Mouse (Mus musculus) layer of hippocampus, adult 8-10 months (tissue): Measurements from ENCODE around the gene Ccdc81. TPM values are rescaled to one million over a fixed set of nuclear protein-coding genes. Genes with fewer than 3 reads are reported as not detected.
A peak's percentile ranks its signal among the peaks of the same experiment; 100 is the strongest.

Source experiments
- DNase-seq, 2 experiments: peaks; one replicate each; pipeline ENCODE4 v3.0.0; 2022; ENCODE audit warnings: low spot score in 2 of 2
- total RNA-seq, 4 experiments: library from RNA; stranded (reverse); gene quantifications; 2 replicates each; pipeline ENCODE4 v1.2.4; 2022

The Ccdc81 gene
- total RNA-seq, 4 experiments from 2014 or later = 0.61 to 0.93 (median 0.74) TPM

- no peak for DNase-seq
Measured at GRCm38 (mm10) chr7:89867221-89867620, 36.2 kb downstream of the Ccdc81 start.

DNA sequence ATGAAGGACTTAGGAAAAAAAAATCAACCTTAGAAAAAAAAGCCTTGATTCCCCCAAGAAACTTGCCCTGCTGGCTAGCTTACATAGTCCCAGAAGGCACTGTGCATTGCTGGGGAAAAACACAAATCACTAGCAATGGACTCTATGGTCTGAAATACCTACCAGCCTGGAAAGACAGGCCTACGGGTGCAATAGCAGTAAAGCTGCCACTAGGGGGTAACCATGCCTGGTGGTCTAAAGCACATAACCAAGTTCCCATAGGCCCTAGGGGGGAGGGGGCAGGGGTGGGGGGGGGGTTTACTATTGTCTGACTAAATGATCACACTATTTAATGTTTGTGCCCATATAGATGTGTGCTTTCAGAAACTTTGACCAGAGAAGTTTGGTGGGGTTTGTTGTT lies 38.7 kb downstream of the Ccdc81 start:
- no peak for DNase-seq

DNA sequence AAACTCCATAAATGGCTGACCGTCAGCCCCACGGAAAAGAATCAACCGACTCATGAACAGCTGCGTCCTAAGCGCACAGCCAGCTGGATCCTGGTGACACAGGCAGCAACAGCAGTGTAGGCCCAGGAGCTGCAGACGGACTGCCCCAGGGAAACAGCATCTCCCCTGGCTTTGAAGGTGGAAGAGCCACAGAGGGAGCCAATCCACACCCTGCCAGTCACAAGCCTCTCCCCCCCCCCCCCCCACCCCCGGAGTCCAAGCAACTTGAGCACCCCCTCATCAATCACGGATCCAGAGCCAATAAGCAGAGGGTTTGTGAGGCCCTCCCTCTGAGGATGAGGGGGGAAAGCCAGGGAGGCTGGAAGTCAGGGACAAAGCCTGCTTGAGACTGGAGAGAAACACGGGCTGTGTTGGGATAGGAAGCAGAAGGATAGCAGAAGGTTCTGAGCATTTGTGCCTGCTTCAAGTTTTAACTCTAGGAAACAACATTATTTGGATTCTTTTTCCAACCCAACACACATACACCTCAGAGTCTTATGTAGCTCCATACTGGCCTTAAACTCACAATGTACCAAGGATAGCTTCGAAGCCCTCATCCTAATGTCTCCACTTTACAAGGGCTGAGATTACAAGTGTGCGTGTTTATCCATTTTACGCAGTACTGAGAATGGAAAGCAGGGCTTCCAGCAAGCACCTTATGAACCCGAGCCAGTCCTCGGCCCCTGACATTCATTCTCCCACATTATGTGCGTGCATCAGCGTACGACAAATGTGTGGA lies 46.8 kb downstream of the Ccdc81 start:
- DNase-seq = no peak

- no peak for DNase-seq
Measured at GRCm38 (mm10) chr7:89855196-89855595, 48.2 kb downstream of the Ccdc81 start.

DNA sequence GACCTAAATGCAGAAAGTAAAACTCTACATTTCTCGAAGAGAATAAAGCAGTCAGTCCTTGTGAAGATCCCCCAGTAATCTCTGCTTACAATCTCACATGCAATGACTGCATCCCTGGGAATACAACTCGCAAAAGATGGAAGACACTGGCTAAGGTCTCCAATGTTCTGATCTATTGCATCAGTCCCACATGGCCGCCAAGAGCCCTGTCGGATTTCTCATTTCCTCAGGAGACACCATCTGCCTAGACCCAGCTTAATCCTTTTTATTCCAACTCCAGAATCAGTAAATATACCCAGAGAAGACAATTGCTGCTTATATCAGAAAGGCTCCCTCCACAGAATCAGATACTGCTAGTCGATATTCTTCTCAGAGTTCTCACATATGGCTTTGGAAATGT lies 50.3 kb downstream of the Ccdc81 start:
- no peak for DNase-seq

DNA sequence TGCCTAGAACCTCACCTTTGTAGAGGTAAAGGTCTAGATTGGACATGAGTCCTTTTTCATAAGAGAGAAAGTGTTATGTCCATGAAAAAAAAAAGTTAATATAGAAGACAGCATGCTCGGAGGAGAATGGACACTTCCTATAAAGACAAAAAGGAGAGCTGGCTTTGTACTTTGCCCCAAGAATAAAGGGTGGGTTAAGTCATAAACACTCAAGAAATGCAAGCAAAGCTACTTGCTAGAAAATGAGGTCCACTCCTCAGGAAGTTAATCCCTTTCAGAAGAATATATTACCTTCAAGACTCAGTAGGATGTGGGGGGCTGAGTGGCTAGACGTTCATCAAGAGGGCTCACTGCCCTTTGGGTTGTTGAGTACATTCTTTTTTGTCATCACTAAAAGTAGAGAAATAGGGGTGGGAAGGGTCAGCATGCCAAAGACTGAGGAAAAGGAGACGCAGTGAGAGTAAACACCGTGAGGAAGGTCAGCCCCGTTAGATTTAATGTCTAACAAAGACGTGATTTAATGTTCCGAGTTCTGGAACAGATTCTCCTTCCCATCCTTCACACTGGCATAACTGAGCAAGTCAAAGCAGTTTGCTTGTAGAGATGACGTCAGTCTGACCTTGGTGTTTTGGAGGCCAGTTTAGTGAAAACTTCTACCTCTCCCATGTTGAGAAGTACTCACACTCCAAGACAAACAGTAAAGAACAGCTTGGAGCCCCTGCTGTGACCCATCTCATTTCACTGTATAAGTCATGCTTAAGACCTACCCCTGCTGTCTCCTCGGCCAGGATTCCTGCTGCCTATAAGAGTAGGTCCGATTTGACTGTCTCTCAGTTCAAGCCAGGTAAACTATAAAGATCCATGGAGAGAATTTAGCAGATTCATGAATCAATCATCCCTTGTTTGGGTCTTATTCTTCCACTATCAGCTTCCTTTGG lies 51.0 kb downstream of the Ccdc81 start:
- DNase-seq = no peak

GRCm38 (mm10) chr7:89850510-89850909 lies 52.9 kb downstream of the Ccdc81 start:
- DNase-seq = no peak

DNA sequence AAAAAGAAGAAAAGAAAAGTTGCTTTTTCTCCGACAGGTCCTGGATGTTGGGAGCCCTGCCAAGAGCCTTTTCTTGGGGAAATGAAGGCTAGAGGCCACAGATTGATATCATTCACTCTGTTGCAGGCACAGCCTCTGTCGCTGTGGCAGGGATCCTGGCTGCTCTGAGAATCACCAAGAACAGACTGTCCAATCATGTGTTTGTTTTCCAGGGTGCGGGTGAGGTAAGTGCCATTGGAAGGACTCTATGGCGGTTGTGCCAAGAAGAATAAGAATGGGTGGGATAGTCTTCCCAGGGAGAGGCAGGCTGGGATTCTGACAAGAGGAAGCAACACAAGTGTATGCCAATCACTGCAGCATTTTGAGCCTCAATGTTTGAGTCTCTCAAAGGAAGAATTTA lies 57.8 kb downstream of the Ccdc81 start:
- DNase-seq = no peak

DNA sequence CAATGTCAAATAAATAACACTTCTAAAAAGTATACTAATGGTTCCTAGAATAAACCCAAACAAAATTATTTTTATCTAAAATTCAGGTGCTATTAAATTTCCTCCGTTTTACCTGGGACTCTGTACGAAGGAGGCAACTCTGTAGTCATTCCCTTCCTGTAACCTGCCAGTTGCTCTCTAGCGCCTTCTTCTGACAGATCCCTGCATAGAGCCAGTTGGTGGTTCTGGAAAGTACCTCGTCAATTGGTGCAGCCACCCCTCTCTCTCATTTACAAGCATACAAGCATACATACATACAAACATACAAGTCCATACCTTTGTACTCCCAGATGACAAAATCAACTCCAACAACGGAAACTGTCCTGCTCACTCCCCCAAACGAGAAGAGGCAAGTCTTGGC lies 59.9 kb downstream of the Ccdc81 start:
- no peak for DNase-seq

DNA sequence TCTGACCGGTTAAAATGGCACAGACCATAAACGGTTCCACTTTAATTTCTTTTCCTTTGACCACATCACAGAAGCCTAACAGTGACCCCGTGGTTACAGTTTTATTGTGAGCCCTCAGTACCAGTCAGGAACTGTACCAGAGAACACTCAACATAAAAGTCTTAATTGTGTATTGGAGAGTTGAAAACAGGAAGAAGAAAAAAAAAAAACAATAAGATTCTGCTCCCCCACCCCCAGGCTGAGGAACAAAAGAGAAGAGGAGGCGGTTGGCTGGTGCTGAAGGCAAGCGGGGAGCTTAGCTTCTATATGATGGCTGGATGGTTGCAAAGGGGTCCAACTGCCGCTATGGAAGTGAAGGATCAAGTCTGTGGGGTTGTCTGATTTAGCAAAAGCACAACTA lies 60.3 kb downstream of the Ccdc81 start:
- no peak for DNase-seq

GRCm38 (mm10) chr7:89842404-89842715 lies 61.1 kb downstream of the Ccdc81 start:
- DNase-seq = no peak

DNA sequence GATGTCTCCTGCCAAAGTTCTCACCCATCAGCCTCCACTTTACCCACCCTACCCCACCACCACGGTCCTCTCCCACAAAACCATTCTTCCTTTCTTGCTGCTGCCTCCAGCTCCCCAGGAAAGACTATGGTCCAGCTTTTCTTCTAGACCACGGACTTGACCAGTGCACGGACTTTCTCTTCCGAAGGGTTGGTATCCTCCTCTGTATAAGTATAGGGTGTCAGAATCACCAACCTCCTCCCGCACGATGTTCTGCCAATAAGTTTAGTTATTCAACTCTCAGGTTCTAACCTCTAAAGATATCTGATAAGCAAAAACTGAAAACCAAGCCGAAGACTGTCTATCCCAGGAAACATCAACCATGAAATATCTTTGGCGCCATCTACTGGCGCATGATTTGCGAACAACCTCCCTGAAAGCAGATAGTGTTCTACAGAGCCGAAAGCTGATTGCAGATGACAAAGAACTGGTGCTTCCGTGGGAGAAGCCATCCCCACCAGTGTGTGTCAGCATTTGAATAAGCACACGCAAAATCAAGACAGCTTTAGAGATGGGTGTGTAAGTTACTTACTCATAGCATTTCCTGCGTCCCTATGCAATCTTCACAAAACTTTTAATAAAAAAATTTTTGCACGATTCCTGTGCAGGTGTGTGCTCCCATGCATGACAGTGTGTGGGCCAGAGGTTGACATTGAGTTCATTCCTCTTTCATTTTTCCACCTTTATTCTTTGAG lies 61.6 kb downstream of the Ccdc81 start:
- peak; percentile 73 to 90 for DNase-seq

- no peak for DNase-seq
Measured at GRCm38 (mm10) chr7:89839721-89840120, 63.7 kb downstream of the Ccdc81 start.

GRCm38 (mm10) chr7:89837841-89838240 lies 65.6 kb downstream of the Ccdc81 start:
- no peak for DNase-seq

GRCm38 (mm10) chr7:89836676-89837075 lies 66.8 kb downstream of the Ccdc81 start:
- no peak for DNase-seq

DNA sequence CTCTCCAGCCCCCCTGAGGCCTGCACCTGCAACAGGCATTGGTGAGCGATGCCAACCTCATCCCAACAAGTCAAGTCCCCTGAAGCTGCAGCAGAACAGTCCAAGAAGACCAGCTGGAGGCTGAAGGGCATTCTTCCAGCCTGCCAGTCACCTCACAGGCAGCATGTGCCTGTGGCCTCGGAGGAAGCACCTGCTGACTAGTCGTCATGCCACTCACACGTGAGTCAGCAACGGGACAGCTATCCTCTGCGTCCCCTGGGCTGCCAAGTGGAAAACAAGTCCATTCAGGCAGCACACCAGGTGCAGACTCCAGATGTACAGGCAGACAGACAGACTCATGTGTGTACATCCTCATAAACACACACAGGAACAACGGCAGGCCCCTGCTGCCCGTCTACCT lies 67.9 kb downstream of the Ccdc81 start:
- DNase-seq = no peak

DNA sequence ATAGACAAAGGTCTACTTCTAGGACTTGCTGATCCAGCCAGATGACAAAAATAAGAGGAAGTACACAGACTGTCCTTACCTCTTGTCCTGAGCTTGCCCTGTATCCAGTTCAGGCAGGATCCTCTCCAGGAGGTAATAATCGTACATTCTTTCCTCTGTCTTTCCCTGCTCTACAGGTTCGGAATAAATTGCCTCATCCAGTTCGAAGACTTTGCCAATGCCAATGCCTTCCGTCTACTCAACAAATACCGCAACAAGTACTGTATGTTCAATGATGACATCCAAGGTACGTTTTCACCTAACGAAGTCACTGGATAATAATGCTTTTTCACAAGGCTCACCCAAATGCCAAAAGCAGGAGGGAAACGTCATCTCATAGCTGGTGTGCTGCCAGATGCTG lies 69.9 kb downstream of the Ccdc81 start:
- no peak for DNase-seq

GRCm38 (mm10) chr7:89829201-89829600 lies 74.2 kb downstream of the Ccdc81 start:
- peak in 1 of 2 experiments; percentile 17 for DNase-seq

DNA sequence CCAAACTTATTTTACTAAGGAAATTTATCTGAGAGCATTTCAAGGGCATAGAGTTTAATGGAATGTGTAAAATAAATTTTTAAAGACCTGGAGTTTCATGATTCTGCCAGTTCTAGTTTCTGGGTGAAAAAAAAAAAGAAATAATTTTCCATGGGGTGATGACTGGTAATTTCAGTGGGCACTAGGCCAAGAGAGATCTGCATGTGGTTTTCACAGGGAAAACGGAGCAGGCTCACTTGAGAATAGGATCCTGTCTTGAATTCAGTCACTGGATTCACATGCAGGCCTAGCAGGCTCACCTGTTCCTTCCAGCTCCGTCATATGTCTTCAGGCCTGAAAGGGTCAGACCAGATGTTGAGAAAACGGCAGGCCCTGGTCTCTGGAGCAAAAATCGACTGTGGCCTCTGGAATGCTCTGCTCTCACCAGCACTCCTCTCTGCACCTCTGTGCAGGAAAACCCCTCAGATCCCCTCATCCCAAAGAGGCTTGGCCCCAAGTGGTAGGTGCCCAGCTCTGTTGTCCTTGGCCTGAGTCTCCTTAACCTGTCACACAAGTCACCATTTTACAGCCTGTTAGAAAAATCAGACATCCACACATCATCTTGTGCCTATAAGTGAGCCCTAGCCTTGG lies 74.9 kb downstream of the Ccdc81 start:
- DNase-seq = no peak
